Mouse (Mus musculus) layer of hippocampus, adult 11-12 months (tissue): Measurements from ENCODE around the gene Borcs6.

ENCODE experiments used
- DNase-seq: peaks from one replicate; pipeline ENCODE4 v3.0.0; 2022; ENCODE audit warnings: low spot score

Borcs6 gene

GRCm38 (mm10) chr11:69048151-69048550 is 11.4 kb upstream of the Borcs6 start:
- DNase-seq: no peak

- DNase-seq: no peak
Measured at GRCm38 (mm10) chr11:69050748-69051147, 8.8 kb upstream of the Borcs6 start.

GRCm38 (mm10) chr11:69051771-69052170 is 7.7 kb upstream of the Borcs6 start:
- DNase-seq: no peak

- DNase-seq: no peak
Measured at GRCm38 (mm10) chr11:69052824-69053421, 6.6 kb upstream of the Borcs6 start.

GRCm38 (mm10) chr11:69053848-69054247 is 5.7 kb upstream of the Borcs6 start:
- DNase-seq: no peak

- no peak for DNase-seq
Measured at GRCm38 (mm10) chr11:69058265-69058664, 1.3 kb upstream of the Borcs6 start.

GRCm38 (mm10) chr11:69058729-69059356 is 674 bp upstream of the Borcs6 start:
- no peak for DNase-seq

- DNase-seq: no peak
Measured at GRCm38 (mm10) chr11:69059975-69060411, 476 bp downstream of the Borcs6 start.

GRCm38 (mm10) chr11:69060448-69061254 is 1.1 kb downstream of the Borcs6 start:
- DNase-seq: peak; percentile 35

- no peak for DNase-seq
Measured at GRCm38 (mm10) chr11:69061255-69061912, 1.9 kb downstream of the Borcs6 start.

- peak; percentile 84 for DNase-seq
Measured at GRCm38 (mm10) chr11:69062194-69062760, 2.8 kb downstream of the Borcs6 start.

- DNase-seq: peak; percentile 97
Measured at GRCm38 (mm10) chr11:69062761-69063224, 3.3 kb downstream of the Borcs6 start.

- DNase-seq: peak; percentile 74
Measured at GRCm38 (mm10) chr11:69063413-69064201, 4.1 kb downstream of the Borcs6 start.

- DNase-seq: no peak
Measured at GRCm38 (mm10) chr11:69064259-69065133, 5.0 kb downstream of the Borcs6 start.

GRCm38 (mm10) chr11:69065394-69065925 is 5.9 kb downstream of the Borcs6 start:
- DNase-seq: no peak

GRCm38 (mm10) chr11:69066163-69066861 is 6.8 kb downstream of the Borcs6 start:
- DNase-seq: peak; percentile 53

- peak; percentile 92 for DNase-seq
Measured at GRCm38 (mm10) chr11:69066956-69067355, 7.4 kb downstream of the Borcs6 start.

GRCm38 (mm10) chr11:69067601-69068000 is 8.1 kb downstream of the Borcs6 start:
- no peak for DNase-seq

GRCm38 (mm10) chr11:69070093-69070492 is 10.6 kb downstream of the Borcs6 start:
- DNase-seq: no peak
